Mouse (Mus musculus) megakaryocyte, adult 5-6 weeks (primary cell): ENCODE results near the gene Aadacl3. TPM values are rescaled to one million over a fixed set of nuclear protein-coding genes. Genes with fewer than 3 reads are reported as not detected.

ENCODE experiments used
- ATAC-seq: 2 replicates; pipeline ENCODE4 v1.8.0; 2016; ENCODE audit warnings: mild to moderate bottlenecking, inconsistent platforms; ENCODE audit not compliant: poor library complexity, severe bottlenecking
- total RNA-seq, 2 experiments: library from RNA; stranded (forward) in 1 of 2; stranded (reverse) in 1 of 2; fragments of 153-499, 151-499 nt in 1 of 2; fragments of 221-1000, 200-1000 nt in 1 of 2; gene quantifications; 2 replicates each; pipeline versions ENCODE4 v1.2.3 to v1.2.4; 2015 to 2017

Gene Aadacl3
- total RNA-seq (2015) = not detected in 2 replicates
- total RNA-seq (2017) = not detected in 2 replicates

- ATAC-seq = no peak
These were observed at the start of gene Aadacl3 for GRCm38 (mm10) chr4:144463656-144464055. TSS of gene Aadacl3 (minus strand) at chr4:144463756.

- ATAC-seq = no peak
These were observed 43.0 kb upstream of the Aadacl3 start for GRCm38 (mm10) chr4:144506518-144506917.

GRCm38 (mm10) chr4:144493331-144493730 lies 29.8 kb upstream of the Aadacl3 start:
- no peak for ATAC-seq

GRCm38 (mm10) chr4:144468091-144468490 lies 4.5 kb upstream of the Aadacl3 start:
- ATAC-seq = no peak

- ATAC-seq = no peak
These were observed 1.6 kb upstream of the Aadacl3 start for GRCm38 (mm10) chr4:144465206-144465605.

- ATAC-seq = no peak
These were observed 10.3 kb downstream of the Aadacl3 start, which contains the start of gene Gm9944 for GRCm38 (mm10) chr4:144453217-144453616. TSS of gene Gm9944 (minus strand) at chr4:144453317.

- no peak for ATAC-seq
These were observed 15.0 kb downstream of the Aadacl3 start for GRCm38 (mm10) chr4:144448546-144448945.

- ATAC-seq = no peak
These were observed 22.0 kb downstream of the Aadacl3 start for GRCm38 (mm10) chr4:144441582-144441981.

- ATAC-seq = no peak
These were observed 22.5 kb downstream of the Aadacl3 start for GRCm38 (mm10) chr4:144441095-144441494.

- no peak for ATAC-seq
These were observed 24.9 kb downstream of the Aadacl3 start, which contains the start of gene 1700012P22Rik for GRCm38 (mm10) chr4:144438672-144439071. TSS of gene 1700012P22Rik (minus strand) at chr4:144438772.

- ATAC-seq = no peak
These were observed 30.3 kb downstream of the Aadacl3 start for GRCm38 (mm10) chr4:144433216-144433615.

GRCm38 (mm10) chr4:144430723-144431122 lies 32.8 kb downstream of the Aadacl3 start:
- ATAC-seq = no peak

GRCm38 (mm10) chr4:144428868-144429267 lies 34.7 kb downstream of the Aadacl3 start:
- ATAC-seq = no peak

- no peak for ATAC-seq
These were observed 39.0 kb downstream of the Aadacl3 start for GRCm38 (mm10) chr4:144424590-144424989.

GRCm38 (mm10) chr4:144420644-144421043 lies 42.9 kb downstream of the Aadacl3 start:
- ATAC-seq = peak; percentile 54; the same call in 1 of the 2 replicates

- no peak for ATAC-seq
These were observed 55.3 kb downstream of the Aadacl3 start, which contains the start of gene Pramef12 for GRCm38 (mm10) chr4:144408290-144408689. TSS of gene Pramef12 (minus strand) at chr4:144408464.

- no peak for ATAC-seq
These were observed 57.3 kb downstream of the Aadacl3 start for GRCm38 (mm10) chr4:144406261-144406660.

- peak; percentile 38; the same call in 1 of the 2 replicates for ATAC-seq
These were observed 59.0 kb downstream of the Aadacl3 start for GRCm38 (mm10) chr4:144404456-144405086.
